Mouse (Mus musculus) gastrocnemius, postnatal 25 days (tissue): ENCODE measurements around the gene Csrp3. TPM values are rescaled to one million over a fixed set of nuclear protein-coding genes. Genes with fewer than 3 reads are reported as not detected.

Experiments used
- DNase-seq: peaks from one replicate; pipeline ENCODE4 v3.0.0; 2022
- total RNA-seq, 2 experiments: library from RNA; stranded (reverse); gene quantifications; 1 replicate in 1 of 2; 2 replicates in 1 of 2; pipeline ENCODE4 v1.2.3; 2021

Gene Csrp3
- total RNA-seq, 2 experiments from 2014 or later = 118 to 1,199 TPM

- DNase-seq = no peak
Observed at GRCm38 (mm10) chr7:48870144-48870543, 22.3 kb upstream of the Csrp3 start.

- DNase-seq = no peak
Observed at GRCm38 (mm10) chr7:48867576-48867975, 19.7 kb upstream of the Csrp3 start.

- no peak for DNase-seq
Observed at GRCm38 (mm10) chr7:48864671-48865458, 17.0 kb upstream of the Csrp3 start.

- DNase-seq = no peak
Observed at GRCm38 (mm10) chr7:48864199-48864598, 16.4 kb upstream of the Csrp3 start.

GRCm38 (mm10) chr7:48861796-48862195 lies 14.0 kb upstream of the Csrp3 start:
- no peak for DNase-seq

DNA sequence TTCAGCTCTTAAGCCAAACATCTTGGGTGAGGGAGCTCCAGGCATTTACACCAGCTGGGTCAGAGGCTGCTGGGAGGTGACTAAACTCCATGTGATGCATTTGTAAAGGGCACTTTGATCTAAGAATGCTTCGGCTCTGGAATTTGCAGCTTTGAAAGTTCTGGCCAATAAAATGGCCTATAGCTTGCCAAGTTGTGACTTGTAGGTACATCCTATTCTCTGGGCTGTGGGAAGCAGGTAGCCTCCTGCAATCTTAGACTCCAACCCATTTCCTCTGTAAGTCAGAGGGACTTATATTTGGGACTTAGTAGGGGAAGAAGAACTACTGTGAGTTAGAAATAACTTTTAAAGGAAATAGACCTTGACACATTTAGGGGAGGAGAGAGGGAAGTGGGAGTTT lies 13.1 kb upstream of the Csrp3 start:
- no peak for DNase-seq

GRCm38 (mm10) chr7:48859362-48859761 lies 11.5 kb upstream of the Csrp3 start:
- DNase-seq = no peak

DNA sequence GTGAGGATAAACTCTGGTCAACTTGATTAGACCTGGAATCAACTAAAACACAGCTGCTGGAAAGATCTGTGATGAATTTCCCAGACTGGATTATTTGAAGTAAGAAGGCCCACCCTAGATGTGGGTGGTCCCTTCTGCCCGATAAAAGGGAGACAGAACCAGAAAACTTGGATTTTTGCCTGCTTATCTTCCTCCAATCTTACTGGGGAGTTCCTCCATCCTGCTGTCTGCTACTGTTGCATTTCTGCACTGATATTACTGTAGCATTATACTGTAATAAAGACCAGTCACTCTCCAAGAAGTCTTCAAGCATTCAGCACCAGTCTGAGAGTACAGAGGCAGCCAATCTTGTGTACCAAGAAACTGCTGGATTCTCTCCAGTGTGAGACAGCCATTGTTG lies 10.4 kb upstream of the Csrp3 start:
- no peak for DNase-seq

GRCm38 (mm10) chr7:48855461-48855860 lies 7.6 kb upstream of the Csrp3 start:
- DNase-seq = no peak

GRCm38 (mm10) chr7:48853496-48853895 lies 5.7 kb upstream of the Csrp3 start:
- DNase-seq = no peak

GRCm38 (mm10) chr7:48851529-48852104 lies 3.8 kb upstream of the Csrp3 start:
- DNase-seq = no peak

- DNase-seq = no peak
Observed at GRCm38 (mm10) chr7:48846755-48847154, 1.1 kb downstream of the Csrp3 start.

GRCm38 (mm10) chr7:48845213-48845973 lies 2.4 kb downstream of the Csrp3 start:
- DNase-seq = peak; percentile 17

GRCm38 (mm10) chr7:48843541-48843940 lies 4.3 kb downstream of the Csrp3 start:
- DNase-seq = no peak

DNA sequence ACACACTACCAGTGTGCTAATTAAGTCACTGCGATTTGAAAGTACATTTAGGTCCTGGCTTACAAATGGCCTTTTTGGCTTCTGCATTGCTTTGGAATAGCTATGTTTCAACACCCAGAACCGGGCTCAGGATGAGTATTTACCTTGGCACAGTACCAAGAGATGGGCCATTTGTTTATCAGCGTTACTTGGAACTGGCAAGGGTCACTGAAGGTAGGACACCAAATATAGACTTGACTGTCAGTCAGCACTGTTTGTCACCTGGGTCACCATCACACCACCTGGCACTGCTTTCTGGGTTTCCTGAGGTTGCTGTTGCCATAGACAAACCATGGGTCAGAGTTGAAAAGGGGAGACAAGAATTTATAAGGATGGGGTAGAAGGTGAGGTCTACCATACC lies 5.5 kb downstream of the Csrp3 start:
- DNase-seq = no peak

- DNase-seq = no peak
Observed at GRCm38 (mm10) chr7:48841538-48841937, 6.3 kb downstream of the Csrp3 start.

- DNase-seq = no peak
Observed at GRCm38 (mm10) chr7:48840545-48840944, 7.3 kb downstream of the Csrp3 start.

DNA sequence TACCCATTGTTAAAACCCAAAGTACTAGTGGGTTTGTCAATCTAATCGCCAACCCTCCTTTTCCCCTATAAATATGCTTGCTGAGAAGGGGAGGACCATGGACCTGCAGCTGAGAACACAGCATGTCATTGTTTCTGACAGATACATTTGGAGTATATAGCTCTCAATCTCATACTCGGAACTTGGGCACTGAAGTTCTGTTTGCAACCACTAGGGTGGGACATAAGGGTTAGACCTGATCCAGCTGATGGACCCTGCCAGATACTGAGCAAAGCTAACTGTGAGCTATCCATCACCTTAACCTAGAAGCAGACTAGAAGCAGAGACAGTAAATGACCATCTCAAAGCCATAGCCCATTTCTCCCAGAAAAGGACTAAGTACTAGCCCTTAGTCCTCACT lies 9.4 kb downstream of the Csrp3 start:
- DNase-seq = no peak

DNA sequence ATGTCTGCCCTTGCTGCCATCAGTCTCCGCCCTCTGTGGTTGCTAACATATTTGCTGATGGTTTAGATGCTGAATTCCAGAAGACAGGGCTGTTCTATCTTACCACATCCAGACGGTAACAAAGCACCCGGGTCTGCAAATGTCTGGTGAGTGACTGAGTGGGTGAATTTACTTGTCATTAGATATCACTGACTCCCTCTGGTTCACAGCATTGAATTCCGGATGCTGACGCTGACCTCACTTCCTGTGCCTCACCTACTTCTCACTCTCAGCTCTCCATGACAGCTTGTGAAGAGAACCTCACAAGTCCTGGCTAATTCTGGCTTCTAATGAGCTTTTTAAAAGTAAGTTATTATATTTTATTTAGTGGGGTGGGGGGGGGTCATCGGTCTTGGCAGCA lies 10.9 kb downstream of the Csrp3 start:
- no peak for DNase-seq

DNA sequence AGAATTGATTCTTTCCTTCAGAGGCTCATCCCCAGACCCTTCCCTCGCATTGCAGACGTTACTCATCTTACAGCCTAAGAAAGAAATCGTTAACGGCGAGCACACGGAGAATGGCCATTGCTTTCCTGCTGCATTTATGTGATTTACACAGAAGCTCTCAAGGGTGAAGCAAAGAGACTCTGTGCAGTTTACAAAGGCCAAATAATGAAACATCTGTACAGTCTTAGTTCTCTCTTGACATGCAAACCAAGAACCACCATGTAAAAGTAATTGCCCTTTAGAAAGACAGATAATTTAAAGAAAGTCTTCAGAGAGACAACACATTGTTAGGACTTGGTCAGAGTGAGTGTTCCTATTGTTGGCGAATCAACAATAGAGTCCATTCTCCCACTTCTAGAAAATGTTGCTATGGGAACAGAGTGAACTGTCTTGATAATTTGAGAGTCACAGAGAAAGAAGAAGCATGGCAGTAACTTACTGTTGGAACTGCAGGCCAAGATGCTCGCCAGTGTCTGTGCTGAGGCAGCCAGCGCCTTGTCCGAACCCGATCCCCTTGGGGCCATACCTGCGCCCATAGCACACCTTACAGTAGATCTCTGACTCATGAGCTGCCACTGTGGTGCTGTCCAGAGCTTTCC lies 12.7 kb downstream of the Csrp3 start:
- no peak for DNase-seq

- no peak for DNase-seq
Observed at GRCm38 (mm10) chr7:48834371-48834970, 13.4 kb downstream of the Csrp3 start.

DNA sequence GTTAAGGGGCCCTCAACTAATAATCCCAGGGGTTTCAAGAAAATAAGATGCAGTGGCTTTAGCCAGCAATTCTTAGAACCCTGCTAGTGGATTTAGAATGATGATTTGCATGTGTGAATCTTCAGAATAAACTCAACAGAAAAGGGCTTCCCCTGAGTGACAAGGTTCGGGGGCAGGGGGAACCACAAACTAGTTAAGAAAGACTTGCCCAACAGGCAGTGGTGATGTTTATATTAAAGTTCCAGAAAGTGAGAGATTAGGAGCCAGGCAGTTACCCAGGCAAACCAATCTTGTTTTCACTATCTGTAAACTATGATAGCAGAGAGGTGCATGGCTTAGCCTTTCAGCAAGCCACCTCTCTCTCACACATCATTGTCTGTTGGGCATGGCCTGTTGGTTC lies 15.1 kb downstream of the Csrp3 start:
- DNase-seq = no peak
